Comparison of ENCODE assay signal across 22 mouse cellular contexts in genomic region chr2:73298154-73298553, GRCm38 (mm10). TPM values are rescaled to one million over a fixed set of nuclear protein-coding genes. Genes with fewer than 3 reads are reported as not detected.
"Had no signal": no experiment of that assay in that cellular context is flagged by ENCODE, and none has a peak within 500 bp of the region (broad histone marks: within the 10 kb centered on the region; RNA-seq: fewer than 3 reads in every experiment).

No protein-coding gene starts in this region.

- DNase-seq: kidney, adult 2 months; kidney, postnatal 25 days; layer of hippocampus, postnatal 36 days; lung, adult 18-20 months; lung, postnatal 10 days; right cerebral cortex, adult 18-20 months; right cerebral cortex, postnatal 14 days; right cerebral cortex, postnatal 4 days; thymus, adult 2 months; thymus, postnatal 14 days had no signal

- H3K4me3 ChIP-seq: left cerebral cortex, adult 2 months; lung, embryonic 15.5 days; megakaryocyte, embryonic 14.5 days; midbrain, embryonic 10.5 days; midbrain, embryonic 13.5 days; neural tube, embryonic 12.5 days; neural tube, embryonic 15.5 days had no signal

- H3K4me1 ChIP-seq: lung, embryonic 15.5 days; midbrain, embryonic 10.5 days; neural tube, embryonic 12.5 days; neural tube, embryonic 15.5 days had no signal

- H3K27ac ChIP-seq: kidney, postnatal 0 days; left cerebral cortex, adult 2 months; lung, embryonic 15.5 days; midbrain, embryonic 10.5 days; midbrain, embryonic 13.5 days; neural tube, embryonic 12.5 days; neural tube, embryonic 15.5 days; stomach, postnatal 0 days had no signal

- H3K9me3 ChIP-seq: lung, embryonic 15.5 days; megakaryocyte, embryonic 14.5 days; midbrain, embryonic 10.5 days; midbrain, embryonic 13.5 days; neural tube, embryonic 12.5 days; neural tube, embryonic 15.5 days had no signal

- H3K4me2 ChIP-seq: lung, embryonic 15.5 days; midbrain, embryonic 13.5 days; neural tube, embryonic 12.5 days; neural tube, embryonic 15.5 days had no signal

- ATAC-seq: intestine, postnatal 0 days; midbrain, embryonic 13.5 days had no signal

- H3K9ac ChIP-seq: lung, embryonic 15.5 days; midbrain, embryonic 13.5 days; neural tube, embryonic 12.5 days; neural tube, embryonic 15.5 days had no signal

- H3K27me3 ChIP-seq: lung, embryonic 15.5 days; megakaryocyte, embryonic 14.5 days; midbrain, embryonic 13.5 days; neural tube, embryonic 12.5 days; neural tube, embryonic 15.5 days had no signal

RNA-seq across cellular contexts. Expression of gene Sp9, which starts 26.4 kb away (rescaled TPM):
- polyA plus RNA-seq: intestine, postnatal 0 days; kidney, adult 2 months; kidney, postnatal 0 days; large intestine, adult 2 months; lung, embryonic 15.5 days; stomach, embryonic 14.5 days; stomach, postnatal 0 days; thymus, adult 2 months had no signal
